Mouse (Mus musculus) heart, adult 11 months (tissue): Measurements from ENCODE around the gene Nktr.

Experiments
- DNase-seq: peaks from one replicate; pipeline ENCODE4 v3.0.0; 2022

Gene Nktr

DNA sequence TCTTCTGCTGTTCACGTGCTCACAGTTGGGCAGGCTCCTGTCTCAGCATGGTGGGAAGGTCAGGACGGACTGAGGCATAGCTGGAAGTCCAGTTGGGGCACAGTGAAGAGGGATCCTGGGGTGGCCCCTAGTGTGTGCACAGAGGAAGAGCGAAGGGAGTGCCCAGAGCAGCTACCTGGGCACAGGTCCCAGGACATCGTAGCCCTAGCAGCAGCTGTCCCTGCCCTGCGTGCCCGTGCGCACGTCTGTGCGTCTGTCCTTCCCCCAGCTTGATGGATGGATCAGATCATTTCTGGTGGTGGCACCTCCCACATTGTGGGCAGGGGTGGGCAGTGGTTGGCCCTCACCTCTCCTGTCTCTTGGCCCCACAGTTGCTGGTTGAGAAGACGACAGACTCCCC is 43.3 kb downstream of the Nktr start:
- no peak for DNase-seq

DNA sequence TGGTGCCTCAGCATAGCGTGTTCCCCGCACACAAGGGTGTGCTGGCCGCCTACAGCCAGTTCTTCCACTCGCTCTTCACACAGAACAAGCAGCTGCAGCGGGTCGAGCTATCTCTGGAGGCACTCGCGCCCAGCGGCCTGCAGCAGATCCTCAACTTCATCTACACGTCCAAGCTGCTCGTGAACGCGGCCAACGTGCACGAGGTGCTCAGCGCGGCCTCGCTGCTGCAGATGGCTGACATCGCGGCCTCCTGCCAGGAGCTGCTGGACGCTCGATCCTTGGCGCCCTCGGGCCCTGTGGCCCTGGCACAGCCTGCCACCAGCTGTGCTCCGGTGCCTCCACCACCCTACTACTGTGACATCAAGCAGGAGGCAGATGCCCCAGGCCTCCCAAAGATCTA is 43.8 kb downstream of the Nktr start:
- peak; percentile 91 for DNase-seq

- DNase-seq: peak; percentile 96
These were observed 44.7 kb downstream of the Nktr start for GRCm38 (mm10) chr9:121763716-121764115.

- peak; percentile 91 for DNase-seq
These were observed 46.3 kb downstream of the Nktr start for GRCm38 (mm10) chr9:121765166-121765855.

DNA sequence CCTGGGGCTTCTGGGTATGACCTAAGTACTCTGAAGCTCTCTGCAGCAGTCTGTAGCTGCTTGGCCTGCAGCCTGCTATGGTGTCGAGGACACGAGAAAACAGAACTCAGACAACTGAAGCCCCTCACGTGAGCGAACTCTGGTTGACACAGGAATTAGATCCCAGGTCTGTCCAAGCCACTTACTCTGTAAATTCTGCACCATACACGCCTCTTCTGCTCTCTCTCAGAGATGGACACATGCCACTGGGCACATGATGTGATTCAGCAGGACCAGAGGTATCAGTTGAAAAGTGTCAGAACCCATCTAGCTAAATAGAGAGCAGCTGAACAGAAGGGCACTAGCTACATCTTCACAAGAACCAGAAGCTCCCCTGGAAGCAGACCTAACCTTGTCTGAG is 53.4 kb downstream of the Nktr start:
- peak; percentile 87 for DNase-seq

DNA sequence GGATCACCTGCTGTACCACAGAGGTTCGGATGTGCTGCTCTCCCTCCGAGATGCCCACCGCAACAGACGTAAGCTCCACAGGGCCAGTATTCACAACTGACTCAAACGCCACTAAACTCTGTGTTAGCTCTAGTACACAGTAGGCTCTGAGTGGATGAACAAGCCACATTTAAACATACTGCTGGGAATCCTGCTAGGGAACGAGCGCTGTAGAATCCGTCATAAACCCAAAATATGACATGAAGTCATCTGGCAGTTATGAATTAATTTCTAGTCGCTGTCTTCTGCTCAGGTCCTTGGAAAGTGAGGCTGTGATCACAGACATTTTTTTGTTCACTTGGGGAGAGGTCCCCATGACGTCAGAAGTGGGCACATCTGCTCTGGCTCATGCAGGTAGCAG is 57.0 kb downstream of the Nktr start:
- DNase-seq: no peak

DNA sequence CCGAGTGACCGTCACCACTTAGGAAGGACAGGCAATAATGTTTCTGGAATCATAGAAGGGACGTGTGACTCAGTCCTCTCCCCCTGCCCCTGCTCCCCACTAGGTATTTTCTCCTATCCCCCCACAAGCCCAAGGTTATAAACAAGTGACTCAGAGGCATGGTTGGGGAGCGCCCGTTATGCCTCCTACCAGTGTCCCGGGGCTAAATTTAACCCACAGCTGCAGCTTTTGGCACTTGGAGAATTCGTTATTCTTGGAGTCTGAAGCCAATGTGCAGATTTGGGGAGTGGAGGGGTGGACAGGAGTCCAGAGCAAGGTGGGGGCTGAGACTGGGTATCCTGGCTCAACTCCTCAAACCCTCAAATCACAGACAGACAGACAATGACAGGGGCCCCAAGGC is 57.5 kb downstream of the Nktr start:
- peak; percentile 94 for DNase-seq

DNA sequence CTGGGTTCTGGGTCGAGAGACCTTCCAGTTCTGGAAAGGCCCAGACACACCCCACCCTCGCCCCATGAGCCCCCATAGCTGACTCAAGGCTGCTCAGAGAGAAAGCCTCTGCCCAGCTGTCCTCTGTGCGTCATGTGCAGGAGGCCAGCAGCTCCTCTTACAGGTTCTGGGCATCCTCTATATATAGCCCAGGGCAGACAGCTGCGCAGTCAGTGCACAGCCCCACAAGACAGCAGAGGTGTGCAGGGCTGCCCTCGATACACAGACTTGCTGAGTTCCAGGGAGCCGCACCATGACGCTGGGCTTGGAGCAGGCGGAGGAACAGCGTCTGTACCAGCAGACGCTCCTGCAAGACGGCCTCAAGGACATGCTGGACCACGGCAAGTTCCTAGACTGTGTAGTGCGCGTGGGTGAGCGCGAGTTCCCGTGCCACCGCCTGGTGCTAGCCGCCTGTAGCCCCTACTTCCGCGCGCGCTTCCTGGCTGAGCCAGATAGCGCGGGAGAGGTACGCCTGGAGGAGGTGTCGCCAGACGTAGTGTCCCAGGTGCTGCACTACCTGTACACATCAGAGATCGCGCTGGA is 58.6 kb downstream of the Nktr start, which contains the start of gene Klhl40:
Klhl40 (plus strand) TSS at position 124 of the 582 bp plus-strand sequence.
- DNase-seq: peak; percentile 94

DNA sequence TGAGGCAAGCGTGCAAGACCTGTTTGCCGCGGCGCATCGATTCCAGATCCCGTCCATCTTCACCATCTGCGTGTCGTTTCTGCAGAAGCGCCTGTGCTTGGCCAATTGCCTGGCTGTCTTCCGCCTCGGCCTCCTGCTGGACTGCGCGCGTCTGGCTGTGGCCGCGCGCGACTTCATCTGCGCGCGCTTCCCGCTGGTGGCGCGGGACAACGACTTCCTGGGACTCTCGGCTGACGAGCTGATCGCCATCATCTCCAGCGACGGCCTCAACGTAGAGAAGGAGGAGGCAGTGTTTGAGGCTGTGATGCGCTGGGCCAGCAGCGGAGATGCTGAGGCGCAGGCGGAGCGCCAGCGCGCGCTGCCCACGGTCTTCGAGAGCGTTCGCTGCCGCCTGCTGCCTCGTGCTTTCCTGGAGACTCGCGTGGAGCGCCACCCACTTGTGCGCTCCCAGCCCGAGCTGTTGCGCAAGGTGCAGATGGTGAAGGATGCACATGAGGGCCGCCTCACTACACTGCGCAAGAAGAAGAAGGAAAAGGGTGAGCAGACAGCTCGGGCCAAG is 59.2 kb downstream of the Nktr start:
- no peak for DNase-seq

DNA sequence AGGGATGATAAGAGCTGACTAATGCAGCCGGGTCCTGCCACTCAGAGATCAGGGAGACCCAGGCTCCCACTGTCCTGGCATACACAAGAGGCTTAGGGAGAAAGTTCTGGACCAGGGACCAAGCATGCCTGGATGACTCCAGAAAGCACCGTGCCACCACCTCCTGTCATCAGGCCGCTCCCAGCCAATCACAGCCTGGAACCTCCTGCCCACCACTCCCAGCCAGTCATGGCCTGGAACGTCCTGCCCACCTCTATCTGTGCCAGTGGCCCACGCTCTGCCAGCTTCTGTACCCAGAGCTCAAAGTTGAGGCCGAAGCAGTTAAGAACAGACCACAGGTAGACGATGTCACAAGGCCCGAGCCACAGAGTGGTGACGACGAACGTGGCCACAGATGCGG is 65.8 kb downstream of the Nktr start:
- DNase-seq: no peak

DNA sequence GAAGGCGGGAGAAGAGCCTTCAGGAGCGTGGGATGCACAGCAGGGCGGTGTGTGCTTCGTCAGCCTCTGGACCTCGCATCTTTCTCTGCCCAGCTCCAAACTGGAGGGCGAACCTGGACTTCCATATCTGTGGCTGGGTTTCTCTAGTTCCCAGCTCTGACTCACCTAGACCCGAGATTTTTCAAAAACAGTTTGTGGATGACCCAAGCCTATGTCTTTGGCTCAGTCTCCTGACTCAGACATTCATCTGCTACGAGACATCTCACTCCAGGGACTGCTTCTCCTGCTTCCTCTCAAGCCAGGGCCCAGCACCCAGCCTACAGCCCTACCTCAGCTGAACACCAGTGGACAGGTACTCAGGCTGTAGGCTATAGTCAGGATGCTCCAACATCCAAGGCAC is 66.3 kb downstream of the Nktr start:
- DNase-seq: no peak

DNA sequence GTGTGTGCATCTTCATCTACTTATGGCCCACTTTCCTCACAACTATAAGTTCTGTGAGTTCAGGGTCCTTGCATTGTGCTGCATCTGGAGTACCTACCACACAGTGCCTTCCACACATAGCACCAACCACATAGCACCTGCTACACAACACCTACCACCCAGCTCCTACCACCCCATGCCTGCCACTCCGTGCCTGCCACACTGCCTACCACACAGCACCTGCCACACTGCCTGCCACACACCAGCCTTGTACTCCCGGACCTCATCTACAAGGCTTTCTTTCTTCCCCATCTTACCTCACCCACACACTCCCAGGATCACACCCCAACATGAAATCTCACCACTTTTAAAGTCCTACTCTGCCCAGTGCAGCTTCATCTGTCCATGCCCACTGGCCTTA is 67.4 kb downstream of the Nktr start:
- DNase-seq: no peak

GRCm38 (mm10) chr9:121791206-121791605 is 72.2 kb downstream of the Nktr start:
- peak; percentile 98 for DNase-seq

GRCm38 (mm10) chr9:121791757-121792521 is 73.0 kb downstream of the Nktr start, which contains the start of gene Hhatl:
TSS of gene Hhatl (minus strand) at chr9:121792507.
- peak; percentile 96 for DNase-seq

DNA sequence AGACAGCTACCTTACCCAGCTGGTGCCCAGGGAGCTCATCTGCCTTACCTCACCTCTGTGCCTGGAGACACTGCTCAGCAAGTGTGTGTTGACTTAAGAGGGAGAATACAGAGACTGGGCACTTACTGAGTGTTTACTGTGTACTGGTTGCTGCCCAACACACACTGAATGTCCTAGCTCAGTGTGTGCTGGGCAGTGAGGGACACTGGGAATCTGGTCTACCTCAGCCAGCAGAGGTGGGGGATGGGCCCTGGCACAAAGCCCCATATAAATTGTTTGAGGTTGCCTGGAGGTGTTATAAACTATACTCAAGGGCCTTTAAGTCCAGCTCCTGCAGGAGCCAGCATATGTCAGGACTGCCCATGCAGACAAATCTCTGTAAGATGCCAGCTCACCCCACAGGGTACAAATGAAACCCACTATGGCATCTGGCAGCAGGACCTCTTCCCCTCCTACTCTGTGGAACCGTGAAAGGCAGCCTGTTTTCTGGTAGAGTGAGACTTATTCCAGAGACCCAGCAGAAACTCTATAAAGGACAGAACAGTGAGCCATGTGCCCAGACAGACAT is 76.1 kb downstream of the Nktr start:
- peak; percentile 97 for DNase-seq

- no peak for DNase-seq
These were observed 78.8 kb downstream of the Nktr start for GRCm38 (mm10) chr9:121797722-121798121.

GRCm38 (mm10) chr9:121798887-121799520 is 80.0 kb downstream of the Nktr start:
- no peak for DNase-seq

- DNase-seq: no peak
These were observed 83.8 kb downstream of the Nktr start for GRCm38 (mm10) chr9:121802747-121803146.
